Mouse (Mus musculus) kidney, postnatal 0 days (tissue): ENCODE measurements at regions not wholly inside any gene's neighbourhood (a gene's known extent, or its start where the extent isn't known, plus 50 kb on each side); places are given as distances from the start of the nearest gene placed in this dataset.

Experiments
- ATAC-seq: fragments of 200-750 bp; cut with Nextera tagmentation; replicated peaks from 2 replicates; pipeline ENCODE4 v1.8.0; 2017; ENCODE audit warnings: low read depth, moderate number of reproducible peaks, moderate TSS enrichment, moderate library complexity; ENCODE audit not compliant: low FRiP score
- DNase-seq: peaks from one replicate; pipeline ENCODE4 v3.0.0-alpha.2; 2016; ENCODE audit warnings: low spot score
- H3K27ac ChIP-seq: fragments of 300-500 bp; sonication (generic); 2 replicates; pipeline ENCODE4 v1.5.1; 2014; ENCODE audit warnings: mild to moderate bottlenecking
- H3K27me3 ChIP-seq: fragments of 300-500 bp; sonication (generic); 2 replicates; pipeline ENCODE4 v1.6.1; 2014; ENCODE audit warnings: low read length, mixed read lengths; ENCODE audit not compliant: insufficient read depth
- H3K36me3 ChIP-seq: fragments of 300-500 bp; sonication (generic); 2 replicates; pipeline ENCODE4 v1.6.1; 2014; ENCODE audit warnings: low read length, mixed read lengths; ENCODE audit not compliant: insufficient read depth
- H3K4me1 ChIP-seq: fragments of 300-500 bp; sonication (generic); replicated peaks from 2 replicates; pipeline ENCODE4 v1.6.1; 2014; ENCODE audit warnings: antibody characterized with exemption, low read length, mixed read lengths; ENCODE audit not compliant: insufficient read depth
- H3K4me2 ChIP-seq: fragments of 300-500 bp; sonication (generic); 2 replicates; pipeline ENCODE4 v1.6.1; 2014; ENCODE audit warnings: mild to moderate bottlenecking, low read length, moderate library complexity, mixed read lengths
- H3K4me3 ChIP-seq: fragments of 300-500 bp; sonication (generic); replicated peaks from 2 replicates; pipeline ENCODE4 v1.5.1; 2014; ENCODE audit warnings: low read depth, low read length
- H3K9ac ChIP-seq: fragments of 300-500 bp; sonication (generic); 2 replicates; pipeline ENCODE4 v1.6.1; 2014; ENCODE audit warnings: low read depth, low read length
- H3K9me3 ChIP-seq: fragments of 300-500 bp; sonication (generic); replicated peaks from 2 replicates; pipeline ENCODE4 v1.6.1; 2016; ENCODE audit warnings: low read length, inconsistent platforms, mixed read lengths
- CTCF ChIP-seq: IDR thresholded peaks from 2 replicates; pipeline ENCODE4 v1.5.1; 2016; ENCODE audit warnings: antibody characterized with exemption, low read depth, mild to moderate bottlenecking, moderate library complexity
- WGBS: fragments of 180-500 bp; shearing (Covaris S2); extraction: QIAGEN DNeasy Blood & Tissue Kit; methylation state at CpG from one replicate; pipeline ENCODE4 v1.1.7; 2014; 5-methylcytosine and 5-hydroxymethylcytosine counted together

DNA sequence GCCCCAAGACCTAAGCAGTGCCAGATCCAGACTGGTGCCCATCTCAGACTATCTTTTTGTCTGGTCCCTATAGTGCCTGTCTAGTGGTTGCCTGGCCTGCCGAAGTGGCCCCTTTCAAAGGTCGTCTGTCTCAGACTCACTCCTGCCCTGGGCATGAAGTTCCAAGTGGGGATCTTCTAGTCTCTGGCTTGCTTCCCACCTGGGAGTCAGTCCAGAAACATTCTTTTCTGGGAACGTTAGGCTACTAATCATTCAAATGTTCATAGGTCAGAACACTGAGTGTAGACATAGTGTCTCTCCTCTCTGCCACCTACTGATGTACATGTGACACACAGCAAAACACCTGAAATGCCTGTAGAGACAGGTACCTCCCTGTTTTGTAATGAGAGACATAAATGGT, 297.6 kb downstream of the Htr7 start:
- no peaks in the 10 kb centered on the region for H3K4me1 ChIP-seq
- DNase-seq (no peak), ATAC-seq (no peak)
- no peaks in the 10 kb centered on the region for H3K9me3 ChIP-seq
- no peak for TF ChIP-seq CTCF
- no peak overlapping the region for H3K4me3 ChIP-seq
- H3K9ac ChIP-seq: no peak overlapping the region
- no peak overlapping the region for H3K4me2 ChIP-seq
- no peak overlapping the region for H3K27ac ChIP-seq
- 74% methylated on average over 3 of the region's 3 CpGs for WGBS
- no peaks in the 10 kb centered on the region for H3K36me3 ChIP-seq
- H3K27me3 ChIP-seq: no peaks in the 10 kb centered on the region

DNA sequence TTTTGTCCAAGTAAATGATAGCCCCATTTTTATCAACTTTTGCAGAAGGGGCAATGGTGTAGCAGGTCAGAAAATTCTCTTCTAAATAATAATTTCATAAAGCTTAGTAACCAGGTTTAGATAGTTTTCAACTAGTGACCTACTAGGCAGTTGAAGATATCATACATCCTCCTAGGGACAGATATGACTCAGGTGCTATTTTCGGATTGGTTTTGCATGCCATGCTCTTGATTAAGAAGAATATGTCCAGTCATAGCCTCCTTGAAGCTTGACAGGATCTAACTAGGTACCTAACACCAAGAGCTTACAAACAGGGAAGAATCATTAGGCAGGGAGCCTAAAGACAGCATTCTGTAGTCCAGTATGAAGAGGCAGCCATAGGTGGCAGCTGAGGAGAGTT, 301.8 kb downstream of the Htr7 start:
- H3K4me1 ChIP-seq: no peaks in the 10 kb centered on the region
- no peak overlapping the region for H3K4me3 ChIP-seq
- ATAC-seq (no peak), DNase-seq (no peak)
- H3K4me2 ChIP-seq: no peak overlapping the region
- H3K27me3 ChIP-seq: no peaks in the 10 kb centered on the region
- H3K9me3 ChIP-seq: no peaks in the 10 kb centered on the region
- H3K27ac ChIP-seq: no peak overlapping the region
- TF ChIP-seq CTCF: no peak
- WGBS: 65% methylated on average over 1 of the region's 1 CpGs
- no peaks in the 10 kb centered on the region for H3K36me3 ChIP-seq
- no peak overlapping the region for H3K9ac ChIP-seq

DNA sequence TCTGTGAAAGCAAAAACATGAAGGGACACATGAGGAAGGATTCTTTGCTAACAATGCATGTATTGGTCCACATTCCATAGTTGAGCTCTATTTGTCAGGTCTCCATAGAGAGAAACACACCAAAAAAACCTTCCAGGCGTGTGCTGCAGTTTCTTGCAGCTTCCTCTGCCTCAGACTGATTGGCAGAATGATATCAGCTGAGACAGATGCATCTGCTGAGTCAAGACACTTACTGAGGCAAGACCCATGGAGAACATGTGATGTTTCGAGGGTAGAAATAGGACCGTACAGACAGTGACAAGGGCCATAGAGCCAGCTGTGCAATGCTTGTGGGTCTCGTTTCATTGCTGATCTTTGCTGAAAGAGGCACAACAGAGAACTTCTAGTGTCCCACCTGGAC, 321.6 kb downstream of the Htr7 start:
- Histone ChIP-seq H3K27me3 (no peaks in the 10 kb centered on the region), H3K9ac (no peak overlapping the region), H3K4me2 (no peak overlapping the region), H3K4me3 (no peak overlapping the region), H3K9me3 (no peaks in the 10 kb centered on the region), H3K36me3 (no peaks in the 10 kb centered on the region), H3K4me1 (no peaks in the 10 kb centered on the region), H3K27ac (no peak overlapping the region)
- 74% methylated on average over 4 of the region's 4 CpGs for WGBS
- ATAC-seq: no peak
- no peak for DNase-seq
- TF ChIP-seq CTCF: no peak

DNA sequence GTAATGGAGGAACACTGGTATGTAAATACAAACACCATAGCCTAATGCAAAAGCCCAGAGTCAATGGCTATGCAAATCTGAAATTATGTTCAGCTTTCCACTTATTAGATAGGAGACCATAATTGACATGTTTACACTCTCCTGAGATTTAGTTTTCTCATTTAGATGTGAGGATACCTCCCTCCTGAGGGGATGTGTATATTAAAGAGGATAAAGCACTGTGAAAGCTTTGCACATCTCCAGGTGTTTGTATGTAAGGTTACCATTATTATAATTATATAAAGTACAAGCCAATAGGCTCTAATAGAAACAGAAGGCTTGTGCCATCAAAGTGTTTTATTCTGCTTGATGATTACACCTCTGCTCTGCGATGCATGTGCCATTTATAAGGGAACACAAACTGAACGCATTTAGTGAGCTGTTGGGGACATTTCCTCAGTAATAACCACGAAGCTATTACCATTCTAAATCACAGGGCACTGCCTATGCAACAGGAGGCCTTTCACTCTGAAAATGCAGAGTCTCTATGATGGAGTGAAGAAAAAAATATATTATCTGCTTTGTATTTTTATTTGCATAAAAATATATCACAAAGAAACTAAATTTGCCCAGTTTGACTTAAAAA, 328.8 kb downstream of the Htr7 start:
- ATAC-seq (no peak), DNase-seq (no peak)
- Histone ChIP-seq H3K36me3 (no peaks in the 10 kb centered on the region), H3K27ac (no peak overlapping the region), H3K27me3 (no peaks in the 10 kb centered on the region), H3K4me3 (no peak overlapping the region), H3K9me3 (no peaks in the 10 kb centered on the region), H3K4me1 (no peaks in the 10 kb centered on the region), H3K4me2 (no peak overlapping the region), H3K9ac (no peak overlapping the region)
- TF ChIP-seq CTCF: no peak
- WGBS: 70% methylated on average over 3 of the region's 3 CpGs
